Mouse (Mus musculus) stomach, embryonic 14.5 days (tissue): ENCODE measurements around the gene Foxc1. TPM values are rescaled to one million over a fixed set of nuclear protein-coding genes. Genes with fewer than 3 reads are reported as not detected.

Source experiments
- ATAC-seq: fragments of 200-750 bp; cut with Nextera tagmentation; 2 replicates; pipeline ENCODE4 v1.8.0; 2017; ENCODE audit warnings: low read depth, moderate TSS enrichment; ENCODE audit not compliant: insufficient number of reproducible peaks, insufficient read depth, low FRiP score
- H3K27ac ChIP-seq: fragments of 300-500 bp; sonication (generic); 2 replicates; pipeline ENCODE4 v1.5.1; 2014; ENCODE audit warnings: mild to moderate bottlenecking, low read length, moderate library complexity, mixed read lengths
- H3K27me3 ChIP-seq: fragments of 300-500 bp; sonication (generic); 2 replicates; pipeline ENCODE4 v1.6.1; 2014; ENCODE audit warnings: low read length, control low read depth, mixed read lengths; ENCODE audit not compliant: control insufficient read depth, insufficient read depth
- H3K36me3 ChIP-seq: fragments of 300-500 bp; sonication (generic); 2 replicates; pipeline ENCODE4 v1.6.1; 2014; ENCODE audit warnings: mild to moderate bottlenecking, control low read depth, low read length, moderate library complexity, mixed read lengths; ENCODE audit not compliant: control insufficient read depth, insufficient read depth
- H3K4me1 ChIP-seq: fragments of 300-500 bp; sonication (generic); 2 replicates; pipeline ENCODE4 v1.6.1; 2014; ENCODE audit warnings: low read length, control low read depth, mixed read lengths; ENCODE audit not compliant: control insufficient read depth, insufficient read depth
- H3K4me2 ChIP-seq: fragments of 300-500 bp; sonication (generic); replicated peaks from 2 replicates; pipeline ENCODE4 v1.6.1; 2014; ENCODE audit warnings: low read depth, low read length, control low read depth
- H3K4me3 ChIP-seq: fragments of 300-500 bp; sonication (generic); 2 replicates; pipeline ENCODE4 v1.5.1; 2014; ENCODE audit warnings: low read depth, low read length, control low read depth
- H3K9ac ChIP-seq: fragments of 300-500 bp; sonication (generic); replicated peaks from 2 replicates; pipeline ENCODE4 v1.6.1; 2014; ENCODE audit warnings: low read depth, mild to moderate bottlenecking, control low read depth, low read length, moderate library complexity, mixed read lengths
- H3K9me3 ChIP-seq: fragments of 300-500 bp; sonication (generic); 2 replicates; pipeline ENCODE4 v1.6.1; 2016; ENCODE audit warnings: low read depth, low read length, control low read depth; ENCODE audit not compliant: control insufficient read depth
- WGBS: fragments of 180-500 bp; shearing (Covaris S2); extraction: QIAGEN DNeasy Blood & Tissue Kit; methylation state at CpG from one replicate; pipeline ENCODE4 v1.1.7; 2014; 5-methylcytosine and 5-hydroxymethylcytosine counted together
- polyA plus RNA-seq: library from polyadenylated mRNA; unstranded; fragments of >200 nt; fragmentation: Nextera tagmentation; extraction: Ambion mirVana; gene quantifications from 2 replicates; pipeline ENCODE4 v1.2.1, GENCODE M21; 2014

Gene Foxc1
- polyA plus RNA-seq, 1 experiment from 2014 or later, result 0.33 TPM

- H3K9me3 ChIP-seq, result no peaks in the 10 kb centered on the region
- no peak overlapping the region for H3K9ac ChIP-seq
- ATAC-seq, result no peak
- H3K4me1 ChIP-seq, result no peaks in the 10 kb centered on the region
- 45% methylated on average over 7 of the region's 7 CpGs for WGBS
- H3K4me2 ChIP-seq, result no peak overlapping the region
- H3K4me3 ChIP-seq, result no peak overlapping the region
- no peak overlapping the region for H3K27ac ChIP-seq
- peaks cover 49% of the 10 kb centered on the region for H3K27me3 ChIP-seq
- H3K36me3 ChIP-seq, result no peaks in the 10 kb centered on the region
Observed at GRCm38 (mm10) chr13:31818337-31818736, 11.9 kb downstream of the Foxc1 start.

GRCm38 (mm10) chr13:31819664-31820405 is 13.4 kb downstream of the Foxc1 start:
- H3K9me3 ChIP-seq, result no peaks in the 10 kb centered on the region
- H3K27me3 ChIP-seq, result peaks cover 38% of the 10 kb centered on the region
- no peaks in the 10 kb centered on the region for H3K36me3 ChIP-seq
- no peak overlapping the region for H3K4me2 ChIP-seq
- no peak overlapping the region for H3K27ac ChIP-seq
- H3K4me3 ChIP-seq, result no peak overlapping the region
- no peaks in the 10 kb centered on the region for H3K4me1 ChIP-seq
- H3K9ac ChIP-seq, result no peak overlapping the region
- no peak for ATAC-seq
- WGBS, result 50% methylated on average over 14 of the region's 14 CpGs

- no peaks in the 10 kb centered on the region for H3K36me3 ChIP-seq
- peak overlapping the region; percentile 43 for H3K4me2 ChIP-seq
- no peaks in the 10 kb centered on the region for H3K4me1 ChIP-seq
- WGBS, result 6% methylated on average over 16 of the region's 16 CpGs
- H3K9ac ChIP-seq, result no peak overlapping the region
- H3K27ac ChIP-seq, result no peak overlapping the region
- peak overlapping the region; percentile 29 for H3K4me3 ChIP-seq
- H3K9me3 ChIP-seq, result no peaks in the 10 kb centered on the region
- H3K27me3 ChIP-seq, result peaks cover 37% of the 10 kb centered on the region
- ATAC-seq, result peak; percentile 70; the same call in 1 of the 2 replicates
Observed at GRCm38 (mm10) chr13:31820587-31821017, 14.2 kb downstream of the Foxc1 start.

- Histone ChIP-seq H3K27ac (no peak overlapping the region), H3K4me1 (no peaks in the 10 kb centered on the region), H3K9me3 (no peaks in the 10 kb centered on the region), H3K4me2 (peak overlapping the region; percentile 43), H3K36me3 (no peaks in the 10 kb centered on the region), H3K9ac (no peak overlapping the region), H3K27me3 (peaks cover 32% of the 10 kb centered on the region), H3K4me3 (peak overlapping the region; percentile 29)
- 30% methylated on average over 6 of the region's 6 CpGs for WGBS
- ATAC-seq, result no peak
Observed at GRCm38 (mm10) chr13:31821050-31821449, 14.6 kb downstream of the Foxc1 start.

GRCm38 (mm10) chr13:31823316-31823715 is 16.9 kb downstream of the Foxc1 start:
- no peak for ATAC-seq
- H3K4me2 ChIP-seq, result no peak overlapping the region
- H3K9me3 ChIP-seq, result no peaks in the 10 kb centered on the region
- no peaks in the 10 kb centered on the region for H3K36me3 ChIP-seq
- no peak overlapping the region for H3K9ac ChIP-seq
- H3K27me3 ChIP-seq, result 0 out of 2 replicates have a peak, but pooled peaks cover 17% of the 10 kb centered on the region
- 39% methylated on average over 5 of the region's 5 CpGs for WGBS
- H3K4me3 ChIP-seq, result no peak overlapping the region
- H3K4me1 ChIP-seq, result no peaks in the 10 kb centered on the region
- H3K27ac ChIP-seq, result no peak overlapping the region

- no peaks in the 10 kb centered on the region for H3K4me1 ChIP-seq
- H3K36me3 ChIP-seq, result no peaks in the 10 kb centered on the region
- H3K27me3 ChIP-seq, result 0 out of 2 replicates have a peak, but pooled peaks cover 6% of the 10 kb centered on the region
- WGBS, result 86% methylated on average over 1 of the region's 1 CpGs
- no peak overlapping the region for H3K4me2 ChIP-seq
- H3K9ac ChIP-seq, result no peak overlapping the region
- H3K9me3 ChIP-seq, result no peaks in the 10 kb centered on the region
- no peak for ATAC-seq
- no peak overlapping the region for H3K4me3 ChIP-seq
- no peak overlapping the region for H3K27ac ChIP-seq
Observed at GRCm38 (mm10) chr13:31825180-31825579, 18.7 kb downstream of the Foxc1 start.

GRCm38 (mm10) chr13:31827160-31827559 is 20.7 kb downstream of the Foxc1 start:
- WGBS, result 77% methylated on average over 5 of the region's 5 CpGs
- Histone ChIP-seq H3K27ac (no peak overlapping the region), H3K4me1 (no peaks in the 10 kb centered on the region), H3K27me3 (0 out of 2 replicates have a peak, but pooled peaks cover 2% of the 10 kb centered on the region), H3K9me3 (no peaks in the 10 kb centered on the region), H3K36me3 (no peaks in the 10 kb centered on the region), H3K9ac (no peak overlapping the region), H3K4me3 (no peak overlapping the region), H3K4me2 (no peak overlapping the region)
- no peak for ATAC-seq

- Histone ChIP-seq H3K9me3 (no peaks in the 10 kb centered on the region), H3K36me3 (no peaks in the 10 kb centered on the region), H3K9ac (no peak overlapping the region), H3K4me1 (no peaks in the 10 kb centered on the region), H3K27me3 (0 out of 2 replicates have a peak, but pooled peaks cover 2% of the 10 kb centered on the region), H3K27ac (no peak overlapping the region), H3K4me3 (no peak overlapping the region), H3K4me2 (no peak overlapping the region)
- 44% methylated on average over 3 of the region's 3 CpGs for WGBS
- ATAC-seq, result no peak
Observed at GRCm38 (mm10) chr13:31827820-31828332, 21.4 kb downstream of the Foxc1 start.
